Comparison of ENCODE assay signal across 15 mouse cellular contexts in the genomic region with DNA sequence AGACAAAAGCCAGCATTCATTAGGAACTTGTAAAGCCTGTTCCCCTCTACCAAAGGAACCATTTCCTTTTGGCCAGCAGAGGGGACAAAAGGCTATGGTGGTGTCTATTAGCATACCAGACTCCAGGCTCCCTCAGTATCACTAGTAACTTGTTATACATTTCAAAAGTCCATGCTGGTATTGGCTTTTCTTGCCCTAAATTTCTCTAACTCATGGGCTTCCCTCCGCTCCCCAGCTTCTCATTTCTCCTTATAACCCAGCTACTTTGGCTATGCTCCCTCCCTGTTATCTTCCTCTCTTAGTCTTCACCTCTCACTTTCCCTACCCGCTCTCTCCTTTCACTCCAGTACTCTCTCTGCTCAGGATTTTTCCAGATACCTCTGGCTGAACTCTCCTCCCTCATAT.
DNase-seq lines count a peak whose midpoint lies in the region; ATAC-seq and TF ChIP-seq lines count a peak whose summit lies in the region.
"Had no signal": no experiment of that assay in that cellular context is flagged by ENCODE, and none has a peak within 500 bp of the region (broad histone marks: within the 10 kb centered on the region; RNA-seq: fewer than 3 reads in every experiment).

No protein-coding gene starts in this region.

- H3K4me3 ChIP-seq in heart, postnatal 0 days (ENCODE audit: low read depth, low read length): no peak overlapping the region
- H3K4me3 ChIP-seq in liver, embryonic 13.5 days (replicated peaks): peak overlapping the region; percentile 9; the same call in 1 of the 2 replicates
- H3K4me3 ChIP-seq: embryonic facial prominence, embryonic 10.5 days; forebrain, embryonic 10.5 days; heart, embryonic 10.5 days; neural tube, embryonic 13.5 days had no signal

- ATAC-seq in heart, postnatal 0 days (ENCODE audit: insufficient read depth, low read depth): no peak
- ATAC-seq in liver, embryonic 13.5 days (ENCODE audit: low read depth): peak; percentile 82
- ATAC-seq: midbrain, embryonic 16.5 days had no signal

- H3K4me2 ChIP-seq in heart, postnatal 0 days (ENCODE audit: low read depth, low read length): no peak overlapping the region
- H3K4me2 ChIP-seq in liver, embryonic 13.5 days: peak overlapping the region; percentile 56
- H3K4me2 ChIP-seq: neural tube, embryonic 13.5 days had no signal

- no peak for DNase-seq in heart, postnatal 0 days (ENCODE audit: low spot score)
- no peak for DNase-seq in heart, adult 8-10 months (ENCODE audit: low spot score)
- DNase-seq in 3T3-L1 (ENCODE audit: low read depth, low spot score) (peak; percentile 10), R1 (ENCODE audit: low read depth, low spot score) (peak; percentile 37)
- peak; percentile 23 for DNase-seq in liver, embryonic 13.5 days
- no peak for DNase-seq in adrenal gland, postnatal 14 days
- no peak for DNase-seq in adrenal gland, postnatal 10 days
- DNase-seq in testis, postnatal 10 days (ENCODE audit: low spot score): no peak
- DNase-seq: cerebellum, postnatal 10 days; kidney, postnatal 36 days had no signal

- H3K9ac ChIP-seq in heart, postnatal 0 days (replicated peaks; ENCODE audit: low read depth, low read length): no peak overlapping the region
- peak overlapping the region; percentile 57 for H3K9ac ChIP-seq in liver, embryonic 13.5 days
- H3K9ac ChIP-seq: neural tube, embryonic 13.5 days had no signal

- no peaks in the 10 kb centered on the region for H3K9me3 ChIP-seq in heart, postnatal 0 days (replicated peaks; ENCODE audit: control insufficient read depth, low read length)
- no peaks in the 10 kb centered on the region for H3K9me3 ChIP-seq in liver, embryonic 13.5 days (replicated peaks)
- H3K9me3 ChIP-seq: embryonic facial prominence, embryonic 10.5 days; forebrain, embryonic 10.5 days; heart, embryonic 10.5 days; neural tube, embryonic 13.5 days had no signal

- peaks cover 4% of the 10 kb centered on the region; the same call in 1 of the 2 replicates for H3K36me3 ChIP-seq in heart, postnatal 0 days (replicated peaks; ENCODE audit: control insufficient read depth, insufficient read depth, low read length)
- peaks cover 5% of the 10 kb centered on the region; the same call in 1 of the 2 replicates for H3K36me3 ChIP-seq in liver, embryonic 13.5 days
- H3K36me3 ChIP-seq: embryonic facial prominence, embryonic 10.5 days; forebrain, embryonic 10.5 days; neural tube, embryonic 13.5 days had no signal

- H3K4me1 ChIP-seq in heart, postnatal 0 days (ENCODE audit: control insufficient read depth, insufficient read depth): no peaks in the 10 kb centered on the region
- peaks cover 33% of the 10 kb centered on the region for H3K4me1 ChIP-seq in liver, embryonic 13.5 days (replicated peaks)
- H3K4me1 ChIP-seq: embryonic facial prominence, embryonic 10.5 days; forebrain, embryonic 10.5 days; heart, embryonic 10.5 days; neural tube, embryonic 13.5 days had no signal

- H3K27ac ChIP-seq in heart, postnatal 0 days (ENCODE audit: low read depth): no peak overlapping the region
- H3K27ac ChIP-seq in liver, embryonic 13.5 days: peak overlapping the region; percentile 99
- H3K27ac ChIP-seq: embryonic facial prominence, embryonic 10.5 days; forebrain, embryonic 10.5 days; heart, embryonic 10.5 days; neural tube, embryonic 13.5 days had no signal

- TF ChIP-seq EP300 in heart, postnatal 0 days (IDR thresholded peaks at IDR 0.05; ENCODE audit: low read depth): no peak

- 83% methylated on average over 2 of the region's 2 CpGs for WGBS in heart, postnatal 0 days
- 54% methylated on average over 2 of the region's 2 CpGs for WGBS in liver, embryonic 13.5 days (ENCODE audit: insufficient replicate concordance)

- TF ChIP-seq CTCF in heart, postnatal 0 days (IDR thresholded peaks at IDR 0.05; ENCODE audit: low read depth): 0 out of 2 replicates have a peak, but pooled peaks have one; percentile 27

- H3K27me3 ChIP-seq in heart, postnatal 0 days (ENCODE audit: control insufficient read depth, insufficient read depth, low read length): no peaks in the 10 kb centered on the region
- H3K27me3 ChIP-seq in liver, embryonic 13.5 days: no peaks in the 10 kb centered on the region
- H3K27me3 ChIP-seq: neural tube, embryonic 13.5 days had no signal

Comparison
In these comparisons a context has a peak if more than half of its experiments do, and no peak if none do; other contexts are left out.
1. DNase-seq: peak in 3T3-L1 (single experiment), R1 (single experiment) and liver, embryonic 13.5 days (single experiment); none in heart, postnatal 0 days (single experiment), heart, adult 8-10 months (single experiment), adrenal gland, postnatal 14 days (single experiment), adrenal gland, postnatal 10 days (single experiment) and testis, postnatal 10 days (single experiment).